Mouse (Mus musculus) lung, adult 2 months (tissue): ENCODE measurements at regions not wholly inside any gene's neighbourhood (a gene's known extent, or its start where the extent isn't known, plus 50 kb on each side); places are given as distances from the start of the nearest gene placed in this dataset.

Source experiments
- CTCF ChIP-seq: fragments of 200-500 bp; IDR thresholded peaks from 2 replicates; pipeline ENCODE4 v1.5.1; 2011; ENCODE audit warnings: mild to moderate bottlenecking, low read length, control low read depth; ENCODE audit not compliant: insufficient read depth
- POLR2A ChIP-seq: fragments of 200-500 bp; IDR thresholded peaks from 2 replicates; pipeline ENCODE4 v1.6.1; 2011; ENCODE audit warnings: low read depth, mild to moderate bottlenecking, control low read depth, low read length, borderline replicate concordance; ENCODE audit errors: extremely low read depth

- no peak for TF ChIP-seq CTCF
- no peak for TF ChIP-seq POLR2A
Measured at GRCm38 (mm10) chr7:71406283-71406682, 55.0 kb upstream of the Gm10295 start.
